Mouse (Mus musculus) forebrain, embryonic 10.5 days (tissue): ENCODE data around the gene Pdpn. TPM values are rescaled to one million over a fixed set of nuclear protein-coding genes. Genes with fewer than 3 reads are reported as not detected.

Experiments used
- DNase-seq: peaks from one replicate; pipeline ENCODE4 v3.0.0-alpha.2; 2017; ENCODE audit warnings: low spot score; ENCODE audit errors: extremely low spot score
- H3K27ac ChIP-seq: fragments of 300-500 bp; sonication (generic); 2 replicates; pipeline ENCODE4 v1.5.1; 2016; ENCODE audit warnings: mild to moderate bottlenecking
- H3K27me3 ChIP-seq: fragments of 300-500 bp; sonication (generic); 2 replicates; pipeline ENCODE4 v1.6.1; 2016; ENCODE audit warnings: mild to moderate bottlenecking; ENCODE audit not compliant: poor library complexity, severe bottlenecking
- H3K36me3 ChIP-seq: fragments of 300-500 bp; sonication (generic); replicated peaks from 2 replicates; pipeline ENCODE4 v1.6.1; 2016; ENCODE audit warnings: mild to moderate bottlenecking, moderate library complexity
- H3K4me1 ChIP-seq: fragments of 300-500 bp; sonication (generic); 2 replicates; pipeline ENCODE4 v1.6.1; 2016
- H3K4me3 ChIP-seq: fragments of 300-500 bp; sonication (generic); 2 replicates; pipeline ENCODE4 v1.5.1; 2016; ENCODE audit warnings: mild to moderate bottlenecking, moderate library complexity
- H3K9me3 ChIP-seq: fragments of 300-500 bp; sonication (generic); 2 replicates; pipeline ENCODE4 v1.6.1; 2016; ENCODE audit warnings: mild to moderate bottlenecking, moderate library complexity
- WGBS: fragments of 180-500 bp; shearing (Covaris S2); methylation state at CpG from one replicate; pipeline ENCODE4 v1.1.7; 2016; 5-methylcytosine and 5-hydroxymethylcytosine counted together
- polyA plus RNA-seq: library from polyadenylated mRNA; unstranded; fragments of >200 nt; fragmentation: Nextera tagmentation; extraction: Ambion mirVana; gene quantifications from 2 replicates; pipeline ENCODE4 v1.2.1, GENCODE M21; 2016

Pdpn gene
- polyA plus RNA-seq, 1 experiment from 2014 or later: 64.9 TPM

DNA sequence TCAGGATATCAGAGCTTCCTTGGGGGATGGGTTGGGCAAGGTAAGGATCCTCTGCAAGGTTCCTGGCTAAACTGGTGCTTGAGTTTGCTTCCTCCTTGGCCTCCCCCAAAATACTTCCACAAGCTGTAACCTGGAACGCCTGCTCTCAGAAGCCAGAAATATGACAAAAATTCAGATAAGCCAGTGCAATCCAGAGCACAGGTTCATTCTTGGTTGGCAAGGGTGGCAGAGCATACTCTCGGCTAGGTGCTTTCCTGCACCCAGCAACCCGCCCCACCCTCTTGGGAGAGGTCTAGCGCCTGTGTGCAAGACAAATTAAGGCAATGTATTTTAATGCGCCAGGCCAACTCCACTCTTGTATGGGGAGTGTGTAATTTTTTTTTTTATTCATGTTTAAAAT, 3.2 kb downstream of the Pdpn start:
- 79% methylated on average over 5 of the region's 5 CpGs for WGBS
- H3K36me3 ChIP-seq: peaks cover 34% of the 10 kb centered on the region

DNA sequence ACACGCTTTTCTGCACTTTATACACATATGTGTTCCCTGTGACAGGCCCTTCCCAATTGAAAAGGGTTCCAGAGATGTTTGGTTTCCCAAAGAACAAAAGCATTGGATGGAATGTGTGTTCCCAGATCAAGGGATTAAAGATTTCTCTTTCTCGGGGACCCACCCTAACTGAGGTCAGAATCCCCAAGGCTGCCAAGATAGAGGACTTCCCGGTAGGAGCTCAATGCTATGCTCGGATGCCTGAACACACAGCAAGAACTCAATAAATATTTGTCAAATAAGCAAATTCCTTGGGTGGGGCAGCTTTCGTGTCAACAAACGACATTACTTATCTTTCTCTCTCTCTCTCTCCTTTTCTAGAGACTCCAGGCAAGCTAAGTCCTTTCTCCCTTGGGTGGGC, 5.0 kb downstream of the Pdpn start:
- Histone ChIP-seq H3K27me3 (peaks cover 15% of the 10 kb centered on the region), H3K4me3 (no peak overlapping the region), H3K4me1 (peaks cover 48% of the 10 kb centered on the region), H3K9me3 (peaks cover 22% of the 10 kb centered on the region), H3K27ac (no peak overlapping the region), H3K36me3 (peaks cover 47% of the 10 kb centered on the region)
- WGBS: 72% methylated on average over 6 of the region's 6 CpGs
- no peak for DNase-seq

More for the DNA sequence above, 3.2 kb downstream of the Pdpn start:
- Histone ChIP-seq H3K27ac (peak overlapping the region; percentile 62), H3K27me3 (peaks cover 20% of the 10 kb centered on the region), H3K4me3 (peak overlapping the region; percentile 67; the same call in 1 of the 2 replicates), H3K9me3 (peaks cover 22% of the 10 kb centered on the region), H3K4me1 (peaks cover 66% of the 10 kb centered on the region)
- DNase-seq: no peak

DNA sequence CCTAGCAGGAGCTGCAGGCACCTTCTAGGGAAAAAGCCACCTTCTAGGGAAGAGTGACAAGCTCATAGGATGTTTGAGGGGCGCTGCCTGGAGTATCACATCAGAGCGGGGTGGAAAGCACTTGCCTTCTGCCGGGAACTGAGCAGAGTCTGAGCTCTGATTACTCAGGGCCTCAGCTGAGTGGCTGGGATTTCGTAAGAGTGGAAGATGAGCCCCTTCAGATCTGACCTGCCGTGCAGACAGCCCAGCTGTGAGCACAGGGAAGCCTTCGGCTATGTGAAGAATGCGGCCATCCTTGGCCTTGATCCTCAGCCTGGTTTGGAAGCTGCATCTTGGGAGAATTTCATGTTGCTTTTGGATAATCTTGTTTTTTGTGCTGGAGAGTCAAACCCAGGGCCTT, 10.5 kb downstream of the Pdpn start:
- H3K4me1 ChIP-seq: peaks cover 20% of the 10 kb centered on the region
- no peak overlapping the region for H3K27ac ChIP-seq
- 73% methylated on average over 7 of the region's 7 CpGs for WGBS
- no peak overlapping the region for H3K4me3 ChIP-seq
- DNase-seq: no peak
- peaks cover 49% of the 10 kb centered on the region for H3K36me3 ChIP-seq
- H3K27me3 ChIP-seq: no peaks in the 10 kb centered on the region
- peaks cover 21% of the 10 kb centered on the region for H3K9me3 ChIP-seq

DNA sequence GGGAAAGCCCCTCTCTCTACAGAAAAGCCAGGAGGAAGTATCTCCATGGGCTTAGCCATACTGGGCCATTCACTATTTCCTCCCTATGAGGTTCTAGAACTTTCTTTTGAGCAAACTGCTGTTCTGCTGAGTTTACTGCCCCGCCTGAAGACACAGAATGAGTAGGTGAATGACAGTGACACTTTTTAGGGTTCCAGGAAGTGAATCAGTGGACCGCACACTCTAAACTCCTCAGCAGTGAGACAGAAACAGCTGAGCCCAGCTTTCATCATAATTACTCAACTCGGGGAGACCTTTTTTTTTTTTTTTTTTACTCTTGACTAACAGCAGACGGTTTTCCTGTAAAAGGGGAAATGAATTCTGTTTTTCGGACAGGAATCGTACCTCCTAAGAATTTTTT, 10.9 kb downstream of the Pdpn start:
- WGBS: 88% methylated on average over 6 of the region's 6 CpGs
- no peak for DNase-seq
- Histone ChIP-seq H3K36me3 (peaks cover 45% of the 10 kb centered on the region), H3K4me1 (peaks cover 20% of the 10 kb centered on the region), H3K4me3 (no peak overlapping the region), H3K9me3 (peaks cover 17% of the 10 kb centered on the region), H3K27me3 (no peaks in the 10 kb centered on the region), H3K27ac (no peak overlapping the region)

DNA sequence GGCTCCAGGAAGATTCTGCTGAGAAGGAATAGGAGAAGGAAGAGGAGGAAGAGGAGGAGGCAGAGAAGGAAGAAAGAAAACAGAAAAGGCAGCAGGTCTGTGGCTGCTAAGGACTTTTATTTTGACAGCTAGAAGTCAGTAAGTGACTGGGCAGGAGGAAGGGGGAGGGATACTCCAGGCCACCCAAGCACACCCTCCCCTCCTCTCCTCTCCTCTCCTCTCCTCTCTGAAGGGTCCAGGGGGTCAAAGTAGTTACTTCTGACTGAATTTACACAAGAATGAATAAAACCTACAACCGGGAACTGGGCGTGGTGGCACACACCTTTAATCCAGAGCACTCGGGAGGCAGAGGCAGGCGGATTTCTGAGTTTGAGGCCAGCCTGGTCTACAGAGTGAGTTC, 12.3 kb downstream of the Pdpn start:
- DNase-seq: no peak
- WGBS: 70% methylated on average over 4 of the region's 4 CpGs
- Histone ChIP-seq H3K27me3 (no peaks in the 10 kb centered on the region), H3K9me3 (peaks cover 4% of the 10 kb centered on the region; the same call in 1 of the 2 replicates), H3K27ac (no peak overlapping the region), H3K4me1 (peaks cover 20% of the 10 kb centered on the region), H3K4me3 (no peak overlapping the region), H3K36me3 (peaks cover 40% of the 10 kb centered on the region)

DNA sequence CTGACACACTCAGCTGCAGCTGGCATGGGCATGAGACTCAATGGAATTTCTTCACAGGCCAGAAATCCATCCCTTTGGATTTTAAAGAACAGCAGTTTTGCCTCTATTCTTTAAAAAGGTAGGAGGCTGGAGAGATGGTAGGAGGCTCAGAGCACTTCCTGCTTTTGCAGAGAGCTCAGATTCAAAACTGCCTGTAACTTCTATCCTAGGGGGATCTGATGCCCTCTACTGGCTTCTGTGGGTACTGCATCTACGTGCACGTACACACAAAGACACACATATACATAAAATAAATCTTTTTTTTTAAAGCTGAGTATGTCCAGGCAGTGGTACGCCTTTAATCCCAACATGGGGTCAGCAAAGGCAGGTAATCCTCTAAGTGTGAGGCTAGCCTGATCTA, 19.2 kb downstream of the Pdpn start:
- H3K27me3 ChIP-seq: no peaks in the 10 kb centered on the region
- DNase-seq: peak; percentile 43
- peaks cover 27% of the 10 kb centered on the region for H3K4me1 ChIP-seq
- H3K4me3 ChIP-seq: peak overlapping the region; percentile 7; the same call in 1 of the 2 replicates
- peaks cover 41% of the 10 kb centered on the region for H3K36me3 ChIP-seq
- H3K9me3 ChIP-seq: peaks cover 5% of the 10 kb centered on the region; the same call in 1 of the 2 replicates
- WGBS: 90% methylated on average over 3 of the region's 3 CpGs
- H3K27ac ChIP-seq: peak overlapping the region; percentile 87

DNA sequence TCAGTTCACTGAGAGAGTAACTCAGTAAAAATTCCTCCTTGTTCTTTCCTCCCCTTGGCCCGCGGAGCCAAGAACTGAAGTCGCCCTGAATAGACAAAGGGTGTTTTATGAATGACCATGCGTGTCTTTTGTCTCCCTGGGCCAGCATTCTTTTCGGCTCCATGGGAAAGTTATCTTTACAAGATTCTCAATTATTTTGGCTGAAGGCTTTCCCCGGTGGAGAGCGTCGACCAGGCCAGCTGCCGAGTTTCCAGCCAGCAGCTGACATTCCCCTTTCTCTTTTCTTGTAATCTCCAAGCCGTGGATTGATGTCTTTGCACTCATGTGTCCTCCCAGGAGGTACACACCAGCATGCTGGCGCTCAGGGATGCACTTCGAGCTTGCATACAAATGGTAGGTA, 19.7 kb downstream of the Pdpn start:
- WGBS: 25% methylated on average over 12 of the region's 12 CpGs
- Histone ChIP-seq H3K4me1 (peaks cover 27% of the 10 kb centered on the region), H3K4me3 (peak overlapping the region; percentile 7; the same call in 1 of the 2 replicates), H3K36me3 (peaks cover 46% of the 10 kb centered on the region), H3K27me3 (no peaks in the 10 kb centered on the region), H3K9me3 (peaks cover 5% of the 10 kb centered on the region; the same call in 1 of the 2 replicates), H3K27ac (peak overlapping the region; percentile 87)
- peak; percentile 49 for DNase-seq

DNA sequence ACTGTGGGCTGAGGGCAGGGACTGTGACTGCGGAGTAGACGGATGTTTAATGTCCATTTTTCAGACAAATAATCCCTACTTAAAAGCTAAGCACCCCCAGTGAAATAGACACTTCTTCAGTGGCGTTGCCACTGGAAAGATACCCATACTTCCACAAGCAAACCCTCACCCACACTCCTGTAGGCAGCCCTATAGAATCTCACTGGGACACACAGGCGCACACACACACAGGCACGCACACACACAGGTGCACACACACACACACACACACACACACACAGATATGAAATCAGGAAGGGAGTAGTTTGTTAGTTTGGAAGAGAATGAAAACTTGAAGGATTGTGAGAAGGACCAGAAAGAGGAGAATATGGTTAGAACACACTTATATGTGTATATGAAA, 20.3 kb downstream of the Pdpn start:
- Histone ChIP-seq H3K36me3 (peaks cover 50% of the 10 kb centered on the region), H3K4me3 (no peak overlapping the region), H3K27ac (peak overlapping the region; percentile 87), H3K27me3 (no peaks in the 10 kb centered on the region), H3K9me3 (peaks cover 5% of the 10 kb centered on the region; the same call in 1 of the 2 replicates), H3K4me1 (peaks cover 27% of the 10 kb centered on the region)
- no peak for DNase-seq
- WGBS: 88% methylated on average over 5 of the region's 5 CpGs

DNA sequence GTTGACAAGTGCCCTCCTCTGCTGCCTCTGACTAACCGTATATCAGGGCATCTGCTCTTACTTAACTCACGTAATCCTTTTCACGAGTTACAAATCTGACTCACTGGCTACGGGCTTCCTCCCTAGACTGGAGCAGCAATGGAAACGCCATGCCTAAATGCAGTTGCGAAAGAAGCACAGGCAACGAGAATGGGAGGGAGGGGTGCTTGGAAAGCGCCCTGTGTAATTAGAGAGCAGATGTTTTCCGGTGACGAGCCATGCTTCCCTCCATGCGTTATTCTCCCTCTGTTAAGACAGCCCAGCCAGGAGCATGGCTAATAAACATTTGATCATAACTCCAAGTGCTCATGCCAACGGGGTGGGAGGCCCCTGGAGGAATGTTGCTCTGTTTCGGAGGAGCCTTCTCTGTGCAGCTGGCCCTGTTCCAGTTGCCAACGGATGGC, 20.9 kb downstream of the Pdpn start:
- peaks cover 27% of the 10 kb centered on the region for H3K4me1 ChIP-seq
- H3K4me3 ChIP-seq: no peak overlapping the region
- peaks cover 56% of the 10 kb centered on the region for H3K36me3 ChIP-seq
- peaks cover 5% of the 10 kb centered on the region; the same call in 1 of the 2 replicates for H3K9me3 ChIP-seq
- DNase-seq: no peak
- H3K27ac ChIP-seq: peak overlapping the region; percentile 87
- no peaks in the 10 kb centered on the region for H3K27me3 ChIP-seq
- 61% methylated on average over 14 of the region's 14 CpGs for WGBS

DNA sequence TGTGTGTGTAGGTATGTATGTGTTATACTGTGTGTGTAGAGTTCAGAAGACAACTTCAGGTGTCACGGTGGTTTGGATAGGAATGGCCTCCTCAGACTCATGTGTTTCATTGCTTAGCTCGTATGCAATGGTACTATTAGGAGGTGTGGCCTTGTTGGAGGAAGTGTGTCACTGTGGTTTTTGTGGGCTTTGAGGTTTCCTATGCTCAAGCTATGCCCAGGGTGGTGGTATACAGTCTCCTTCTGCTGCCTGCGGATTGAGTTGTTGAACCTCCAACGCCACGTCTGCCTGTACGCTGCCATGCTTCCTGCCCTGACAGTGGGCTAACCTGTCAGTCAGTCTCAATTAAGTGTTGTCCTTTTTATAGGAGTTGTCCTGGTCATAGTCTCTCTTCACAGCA, 22.0 kb downstream of the Pdpn start:
- Histone ChIP-seq H3K9me3 (peaks cover 5% of the 10 kb centered on the region; the same call in 1 of the 2 replicates), H3K4me1 (peaks cover 27% of the 10 kb centered on the region), H3K4me3 (no peak overlapping the region), H3K27ac (peak overlapping the region; percentile 87; the same call in 1 of the 2 replicates), H3K27me3 (no peaks in the 10 kb centered on the region), H3K36me3 (peaks cover 61% of the 10 kb centered on the region)
- no peak for DNase-seq
- WGBS: 96% methylated on average over 6 of the region's 6 CpGs

DNA sequence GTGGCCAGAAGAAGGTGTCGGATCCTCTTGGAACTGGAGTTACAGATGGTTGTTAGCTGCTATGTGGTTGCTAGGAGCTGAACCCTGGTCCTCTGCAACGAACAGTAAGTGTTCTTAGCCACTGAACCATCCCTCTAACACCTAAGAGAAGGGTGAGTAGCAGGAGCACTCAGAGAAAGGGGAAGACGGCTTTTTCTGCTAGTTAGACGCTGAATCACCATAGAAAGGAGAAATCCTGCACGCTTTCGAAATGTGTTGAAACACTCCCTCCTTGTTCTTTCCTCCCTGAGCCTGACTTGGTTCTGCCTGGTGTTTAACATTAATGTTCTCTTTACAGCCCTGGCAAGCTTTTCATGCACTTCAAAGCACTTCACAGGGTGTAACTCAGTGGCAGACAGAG, 27.8 kb downstream of the Pdpn start:
- DNase-seq: no peak
- no peak overlapping the region for H3K27ac ChIP-seq
- H3K27me3 ChIP-seq: no peaks in the 10 kb centered on the region
- no peaks in the 10 kb centered on the region for H3K4me1 ChIP-seq
- no peaks in the 10 kb centered on the region for H3K9me3 ChIP-seq
- peaks cover 88% of the 10 kb centered on the region for H3K36me3 ChIP-seq
- WGBS: 89% methylated on average over 6 of the region's 6 CpGs
- H3K4me3 ChIP-seq: no peak overlapping the region

DNA sequence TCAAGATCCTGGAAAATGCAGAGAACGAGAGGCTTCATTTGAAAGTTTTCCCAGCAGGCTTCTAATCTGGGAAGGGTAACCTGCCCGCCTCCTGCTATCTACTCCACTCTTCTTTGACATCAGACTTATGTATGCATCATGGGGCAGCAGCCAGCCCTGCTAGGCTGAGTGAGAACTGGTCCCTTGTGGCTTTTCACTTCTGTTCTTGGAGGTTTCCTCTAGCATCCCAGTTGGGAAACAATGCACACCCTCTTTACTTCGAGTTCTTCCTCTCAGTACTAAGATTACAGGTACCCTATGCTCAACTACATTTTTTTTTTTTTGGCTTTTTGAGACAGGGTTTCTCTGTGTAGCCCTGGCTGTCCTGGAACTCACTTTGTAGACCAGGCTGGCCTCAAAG, 28.5 kb downstream of the Pdpn start:
- peaks cover 89% of the 10 kb centered on the region for H3K36me3 ChIP-seq
- 79% methylated on average over 3 of the region's 3 CpGs for WGBS
- no peak for DNase-seq

DNA sequence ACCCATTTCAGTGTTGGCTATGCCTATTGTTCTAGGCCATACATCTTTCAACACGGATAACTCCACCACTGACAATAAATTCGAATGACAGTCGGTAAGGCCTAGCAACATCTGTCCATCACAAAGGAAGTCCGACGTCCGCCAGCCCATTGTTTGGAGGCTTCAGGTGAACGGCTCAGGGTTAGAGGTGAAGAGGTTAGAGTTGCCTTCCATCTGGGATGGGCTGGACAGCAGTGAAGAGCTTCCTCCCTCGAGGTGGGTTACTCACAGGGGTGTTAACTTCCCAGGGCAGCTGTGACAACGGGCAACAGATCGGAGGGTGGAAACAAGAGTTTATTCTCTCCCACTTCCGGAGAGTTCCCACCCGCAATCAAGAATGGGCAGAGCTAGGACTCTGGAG, 36.7 kb downstream of the Pdpn start:
- H3K27me3 ChIP-seq: no peaks in the 10 kb centered on the region
- no peak for DNase-seq
- H3K27ac ChIP-seq: no peak overlapping the region
- H3K4me3 ChIP-seq: no peak overlapping the region
- WGBS: 88% methylated on average over 12 of the region's 12 CpGs
- no peaks in the 10 kb centered on the region for H3K9me3 ChIP-seq
- H3K4me1 ChIP-seq: peaks cover 21% of the 10 kb centered on the region
- peaks cover 16% of the 10 kb centered on the region for H3K36me3 ChIP-seq

More for the DNA sequence above, 28.5 kb downstream of the Pdpn start:
- Histone ChIP-seq H3K27me3 (no peaks in the 10 kb centered on the region), H3K9me3 (no peaks in the 10 kb centered on the region), H3K27ac (no peak overlapping the region), H3K4me1 (no peaks in the 10 kb centered on the region), H3K4me3 (no peak overlapping the region)
